Mouse (Mus musculus) CH12.LX (cell line): ENCODE measurements around the gene Ints1.

ENCODE experiments used
- CTCF ChIP-seq, 2 experiments: IDR thresholded peaks in 1 of 2; conservative IDR thresholded peaks in 1 of 2; 2 replicates each; pipeline ENCODE4 v1.5.1; 2011 to 2012; ENCODE audit warnings: low read depth in 2 of 2, low read length in 2 of 2, improper control_type of control experiment in 1 of 2, inconsistent platforms in 1 of 2, mild to moderate bottlenecking in 1 of 2, moderate library complexity in 1 of 2
- HCFC1 ChIP-seq: IDR thresholded peaks from 2 replicates; pipeline ENCODE4 v1.6.1; 2012; ENCODE audit warnings: low read depth, mild to moderate bottlenecking, inconsistent platforms, low read length, improper control_type of control experiment
- MEF2A ChIP-seq: IDR thresholded peaks from 2 replicates; pipeline ENCODE4 v1.6.1; 2014; ENCODE audit warnings: low read depth, mild to moderate bottlenecking, inconsistent platforms, low read length, improper control_type of control experiment, borderline replicate concordance
- POLR2A ChIP-seq: IDR thresholded peaks from 2 replicates; pipeline ENCODE4 v1.6.1; 2011; ENCODE audit warnings: low read depth, mild to moderate bottlenecking, improper control_type of control experiment, low read length
- RCOR1 ChIP-seq: conservative IDR thresholded peaks from 2 replicates; pipeline ENCODE4 v1.6.1; 2012; ENCODE audit warnings: low read depth, mild to moderate bottlenecking, inconsistent platforms, low read length, improper control_type of control experiment
- TBP ChIP-seq: conservative IDR thresholded peaks from 2 replicates; pipeline ENCODE4 v1.6.1; 2011; ENCODE audit warnings: low read depth, low read length, improper control_type of control experiment
- TCF12 ChIP-seq: IDR thresholded peaks from 2 replicates; pipeline ENCODE4 v1.6.1; 2014; ENCODE audit warnings: low read depth, mild to moderate bottlenecking, inconsistent platforms, low read length, improper control_type of control experiment

GRCm38 (mm10) chr5:139789466-139789865, 14.0 kb upstream of the Ints1 start:
- TF ChIP-seq TBP, result no peak
- no peak for TF ChIP-seq POLR2A
- peak in 1 of 2 experiments; percentile 44; a peak in 2 of 4 replicates for TF ChIP-seq CTCF (conservative IDR thresholded peaks at IDR 0.05 in 1 of 2, IDR thresholded peaks at IDR 0.05 in 1 of 2; ENCODE audit: low read depth in 2 of 2, low read length in 2 of 2)
- no peak for TF ChIP-seq HCFC1
- no peak for TF ChIP-seq RCOR1
- no peak for TF ChIP-seq MEF2A
- no peak for TF ChIP-seq TCF12
